Mouse (Mus musculus): ENCODE measurements around the gene Prkar2a.

Prkar2a gene

GRCm38 (mm10) chr9:108798508-108799075 is 109.5 kb downstream of the Prkar2a start:
- no peak for DNase-seq

- no peak for DNase-seq
These were observed 110.5 kb downstream of the Prkar2a start for GRCm38 (mm10) chr9:108799564-108799963.
